Mouse (Mus musculus): ENCODE data around the gene Tcea2. TPM values are rescaled to one million over a fixed set of nuclear protein-coding genes. Genes with fewer than 3 reads are reported as not detected.
A peak's percentile ranks its signal among the peaks of the same experiment; 100 is the strongest.

Gene Tcea2
- 13.0 and 15.3 TPM in 2 replicates for polyA plus RNA-seq (2011; ENCODE audit: insufficient read depth, insufficient read length, low read depth, missing spikeins)

DNA sequence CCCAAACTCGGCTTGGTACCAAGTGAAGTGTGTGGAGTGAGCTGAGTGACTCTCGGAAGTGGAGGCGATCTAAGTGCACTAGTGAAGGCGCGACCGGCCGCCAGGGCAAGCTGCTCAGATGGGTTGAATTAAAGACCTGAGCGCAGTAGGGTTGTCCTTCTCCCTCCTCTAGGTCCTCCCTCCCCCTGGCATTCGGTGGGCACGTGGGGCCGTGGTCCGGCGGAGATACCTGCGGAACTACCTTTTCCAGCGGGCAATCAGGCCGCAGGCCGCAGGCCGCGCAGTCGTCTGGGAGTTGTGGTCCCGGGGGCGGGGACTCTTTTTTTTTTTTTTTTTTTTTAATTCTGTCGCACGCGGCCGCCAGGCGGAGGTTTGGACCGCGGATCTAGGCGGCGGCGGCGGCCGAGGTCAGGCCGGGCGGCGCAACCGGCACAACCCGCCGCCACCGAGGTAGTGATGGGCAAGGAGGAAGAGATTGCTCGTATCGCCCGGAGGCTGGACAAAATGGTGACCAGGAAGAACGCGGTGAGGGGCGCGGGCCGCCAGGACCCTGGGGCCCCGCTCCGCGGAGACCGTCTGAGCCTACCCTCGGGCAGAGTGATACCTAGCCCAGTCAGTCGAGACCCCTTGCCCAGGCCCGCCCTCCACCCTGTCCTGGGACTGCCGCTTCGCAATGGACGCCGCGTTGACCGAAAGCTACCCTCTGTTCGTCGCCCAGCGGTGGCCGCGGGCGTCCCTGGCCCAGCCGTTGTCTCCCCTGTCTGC is at the start of gene Tcea2:
Gene Tcea2 (plus strand): TSS at position 360 of the 765 bp plus-strand sequence.
- Histone ChIP-seq H3K27me3 (ENCODE audit: control insufficient read depth, insufficient read depth, low read length, poor library complexity, severe bottlenecking) (no peaks in the 10 kb centered on the region), H3K36me3 (ENCODE audit: control insufficient read depth, insufficient read depth, low read length, poor library complexity, severe bottlenecking) (no peaks in the 10 kb centered on the region)

DNA sequence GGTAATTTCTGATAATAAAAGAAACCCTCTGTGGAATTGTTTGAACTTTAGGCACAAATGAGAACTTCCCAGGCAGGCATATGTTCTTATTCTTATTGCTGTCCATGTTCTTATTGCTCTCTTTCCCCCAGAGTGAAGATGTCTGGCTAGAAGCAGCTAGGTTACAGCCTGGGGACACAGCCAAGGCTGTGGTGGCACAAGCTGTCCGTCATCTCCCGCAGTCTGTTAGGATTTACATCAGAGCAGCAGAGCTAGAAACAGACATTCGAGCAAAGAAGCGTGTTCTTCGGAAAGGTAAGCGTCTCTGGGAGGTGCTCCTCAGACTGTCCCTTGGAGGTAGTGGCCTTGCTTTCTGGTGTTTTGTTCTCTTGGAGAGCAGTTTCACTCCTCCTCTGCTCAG is 47.5 kb upstream of the Tcea2 start:
- no peak overlapping the region for H3K4me3 ChIP-seq (ENCODE audit: low read depth, low read length)
- no peak for TF ChIP-seq POLR2A (IDR thresholded peaks at IDR 0.05; ENCODE audit: insufficient read depth, low read length)
- TF ChIP-seq CTCF (IDR thresholded peaks at IDR 0.05; ENCODE audit: low read depth, low read length), result no peak
- no peak for TF ChIP-seq EP300 (IDR thresholded peaks at IDR 0.05; ENCODE audit: insufficient read depth, low read depth, low read length)
- H3K9ac ChIP-seq (ENCODE audit: low read depth, poor library complexity, severe bottlenecking), result no peak overlapping the region
- H3K27me3 ChIP-seq (ENCODE audit: control insufficient read depth, insufficient read depth, low read length, poor library complexity, severe bottlenecking), result no peaks in the 10 kb centered on the region
- H3K27ac ChIP-seq (ENCODE audit: insufficient read depth, low read length), result no peak overlapping the region
- no peaks in the 10 kb centered on the region for H3K9me3 ChIP-seq (replicated peaks; ENCODE audit: control insufficient read depth, insufficient read depth, low read length, poor library complexity, severe bottlenecking)
- H3K4me1 ChIP-seq (ENCODE audit: control insufficient read depth, insufficient read depth, low read length), result no peaks in the 10 kb centered on the region
- H3K36me3 ChIP-seq (ENCODE audit: control insufficient read depth, insufficient read depth, low read length, poor library complexity, severe bottlenecking), result peaks cover 44% of the 10 kb centered on the region

More for the DNA sequence above, at the start of gene Tcea2:
- no peak for TF ChIP-seq CTCF (IDR thresholded peaks at IDR 0.05; ENCODE audit: low read depth, low read length)
- TF ChIP-seq POLR2A (IDR thresholded peaks at IDR 0.05; ENCODE audit: insufficient read depth, low read length), result no peak
- TF ChIP-seq EP300 (IDR thresholded peaks at IDR 0.05; ENCODE audit: insufficient read depth, low read depth, low read length), result no peak
- H3K4me3 ChIP-seq (ENCODE audit: low read depth, low read length), result peak within 1 kb of the TSS; percentile 78
- no peaks in the 10 kb centered on the region for H3K9me3 ChIP-seq (replicated peaks; ENCODE audit: control insufficient read depth, insufficient read depth, low read length, poor library complexity, severe bottlenecking)
- H3K27ac ChIP-seq (ENCODE audit: insufficient read depth, low read length), result no peak within 1 kb of the TSS
- no peaks in the 10 kb centered on the region for H3K4me1 ChIP-seq (ENCODE audit: control insufficient read depth, insufficient read depth, low read length)
- H3K9ac ChIP-seq (ENCODE audit: low read depth, poor library complexity, severe bottlenecking), result peak within 1 kb of the TSS; percentile 67

DNA sequence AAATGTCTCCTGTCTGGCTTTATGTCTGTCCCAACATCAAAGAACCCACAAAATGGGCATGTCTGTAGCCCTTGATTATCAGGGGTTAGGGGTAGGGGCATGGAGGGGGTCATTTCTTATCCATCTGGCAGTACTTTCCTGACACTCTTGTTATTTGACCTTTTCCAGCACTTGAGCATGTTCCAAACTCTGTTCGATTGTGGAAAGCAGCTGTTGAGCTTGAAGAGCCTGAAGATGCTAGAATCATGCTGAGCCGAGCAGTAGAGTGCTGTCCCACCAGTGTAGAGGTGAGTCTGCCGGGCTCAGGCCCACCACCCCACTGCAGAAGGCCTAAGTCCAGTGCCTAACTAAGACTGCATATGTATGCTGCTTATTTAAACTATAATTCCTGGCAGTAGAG is 44.2 kb upstream of the Tcea2 start:
- Histone ChIP-seq H3K36me3 (ENCODE audit: control insufficient read depth, insufficient read depth, low read length, poor library complexity, severe bottlenecking) (peaks cover 55% of the 10 kb centered on the region), H3K9ac (ENCODE audit: low read depth, poor library complexity, severe bottlenecking) (no peak overlapping the region), H3K27me3 (ENCODE audit: control insufficient read depth, insufficient read depth, low read length, poor library complexity, severe bottlenecking) (no peaks in the 10 kb centered on the region), H3K9me3 (replicated peaks; ENCODE audit: control insufficient read depth, insufficient read depth, low read length, poor library complexity, severe bottlenecking) (no peaks in the 10 kb centered on the region), H3K4me3 (ENCODE audit: low read depth, low read length) (no peak overlapping the region), H3K27ac (ENCODE audit: insufficient read depth, low read length) (no peak overlapping the region), H3K4me1 (ENCODE audit: control insufficient read depth, insufficient read depth, low read length) (no peaks in the 10 kb centered on the region)
- TF ChIP-seq POLR2A (IDR thresholded peaks at IDR 0.05; ENCODE audit: insufficient read depth, low read length), result no peak
- no peak for TF ChIP-seq CTCF (IDR thresholded peaks at IDR 0.05; ENCODE audit: low read depth, low read length)
- TF ChIP-seq EP300 (IDR thresholded peaks at IDR 0.05; ENCODE audit: insufficient read depth, low read depth, low read length), result no peak

DNA sequence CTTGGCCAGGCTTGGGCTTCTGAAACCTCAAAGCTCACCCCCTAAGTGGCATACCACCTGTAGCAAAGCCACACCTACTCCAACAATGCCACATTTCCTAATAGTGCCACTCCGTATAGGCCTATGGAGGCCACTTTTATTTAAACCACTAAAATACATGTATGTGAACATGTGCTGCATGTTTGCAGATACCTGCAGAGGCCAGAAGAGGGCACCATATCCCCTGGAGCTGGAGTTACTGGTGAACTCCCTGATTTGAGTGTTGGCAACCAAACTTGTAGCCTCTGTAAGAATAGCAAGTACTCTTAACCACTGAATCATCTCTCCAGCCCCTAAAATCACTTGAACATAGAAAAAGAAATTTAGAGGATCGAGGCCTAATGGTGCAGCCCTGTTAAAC is 35.7 kb upstream of the Tcea2 start:
- Histone ChIP-seq H3K27ac (ENCODE audit: insufficient read depth, low read length) (no peak overlapping the region), H3K4me1 (ENCODE audit: control insufficient read depth, insufficient read depth, low read length) (no peaks in the 10 kb centered on the region), H3K4me3 (ENCODE audit: low read depth, low read length) (no peak overlapping the region), H3K9me3 (replicated peaks; ENCODE audit: control insufficient read depth, insufficient read depth, low read length, poor library complexity, severe bottlenecking) (no peaks in the 10 kb centered on the region), H3K36me3 (ENCODE audit: control insufficient read depth, insufficient read depth, low read length, poor library complexity, severe bottlenecking) (peaks cover 33% of the 10 kb centered on the region), H3K27me3 (ENCODE audit: control insufficient read depth, insufficient read depth, low read length, poor library complexity, severe bottlenecking) (no peaks in the 10 kb centered on the region), H3K9ac (ENCODE audit: low read depth, poor library complexity, severe bottlenecking) (no peak overlapping the region)
- TF ChIP-seq EP300 (IDR thresholded peaks at IDR 0.05; ENCODE audit: insufficient read depth, low read depth, low read length), result no peak
- peak; percentile 52 for TF ChIP-seq CTCF (IDR thresholded peaks at IDR 0.05; ENCODE audit: low read depth, low read length)

DNA sequence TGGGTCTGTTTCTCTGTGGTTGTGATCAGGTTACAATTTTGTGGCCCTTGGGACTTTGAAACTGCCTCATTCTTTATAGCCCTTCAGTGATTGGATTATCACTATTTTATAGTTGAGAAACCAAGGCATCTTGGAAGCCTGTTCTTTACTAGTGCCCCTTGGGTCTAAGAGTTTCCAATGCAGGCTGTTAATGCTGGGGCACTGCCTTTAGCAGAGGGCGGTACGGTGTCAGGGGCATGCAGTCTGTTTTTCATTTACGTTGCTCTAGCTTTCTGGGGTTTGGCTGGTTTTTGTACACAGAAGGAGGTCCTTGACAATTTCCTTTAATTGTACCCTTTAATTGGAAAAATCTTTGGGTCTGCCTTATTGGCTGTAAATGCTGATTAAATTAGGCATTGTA is 34.4 kb upstream of the Tcea2 start:
- Histone ChIP-seq H3K4me3 (ENCODE audit: low read depth, low read length) (no peak overlapping the region), H3K9me3 (replicated peaks; ENCODE audit: control insufficient read depth, insufficient read depth, low read length, poor library complexity, severe bottlenecking) (no peaks in the 10 kb centered on the region), H3K36me3 (ENCODE audit: control insufficient read depth, insufficient read depth, low read length, poor library complexity, severe bottlenecking) (peaks cover 41% of the 10 kb centered on the region), H3K27me3 (ENCODE audit: control insufficient read depth, insufficient read depth, low read length, poor library complexity, severe bottlenecking) (no peaks in the 10 kb centered on the region), H3K9ac (ENCODE audit: low read depth, poor library complexity, severe bottlenecking) (no peak overlapping the region), H3K4me1 (ENCODE audit: control insufficient read depth, insufficient read depth, low read length) (no peaks in the 10 kb centered on the region), H3K27ac (ENCODE audit: insufficient read depth, low read length) (no peak overlapping the region)
- TF ChIP-seq EP300 (IDR thresholded peaks at IDR 0.05; ENCODE audit: insufficient read depth, low read depth, low read length) (no peak), CTCF (IDR thresholded peaks at IDR 0.05; ENCODE audit: low read depth, low read length) (no peak), POLR2A (IDR thresholded peaks at IDR 0.05; ENCODE audit: insufficient read depth, low read length) (no peak)

All from ES-Bruce4 (cell line).